Mouse (Mus musculus) left cerebral cortex, adult 8-10 months (tissue): ENCODE measurements around the gene B4galnt4. TPM values are rescaled to one million over a fixed set of nuclear protein-coding genes. Genes with fewer than 3 reads are reported as not detected.

Source experiments
- DNase-seq, 2 experiments: peaks; one replicate each; pipeline ENCODE4 v3.0.0; 2022; ENCODE audit warnings: low spot score in 2 of 2
- total RNA-seq, 4 experiments: library from RNA; stranded (reverse); gene quantifications; 2 replicates each; pipeline ENCODE4 v1.2.4; 2022

B4galnt4 gene
- total RNA-seq, 4 experiments from 2014 or later, result 64.5 to 81.0 (median 79.2) TPM

DNA sequence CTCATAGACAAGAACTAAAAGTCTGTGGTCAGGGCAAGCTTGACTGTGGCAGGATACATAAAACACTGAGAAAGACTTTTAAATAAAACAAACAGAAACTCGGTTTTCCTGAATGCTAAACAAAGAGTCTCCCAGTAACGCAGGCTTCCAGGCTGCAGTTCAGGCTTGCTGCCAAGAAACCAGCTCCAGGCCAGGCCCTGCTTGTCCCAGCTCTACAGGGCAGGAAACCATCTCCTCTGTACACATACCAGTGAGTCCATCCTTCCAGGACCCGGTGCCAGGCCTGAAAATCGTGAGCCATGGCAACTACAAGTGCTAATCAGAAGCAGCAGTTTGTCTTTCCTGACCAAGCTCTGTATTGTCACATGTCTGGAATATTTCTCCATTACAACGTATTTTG, 19.2 kb upstream of the B4galnt4 start:
- no peak for DNase-seq

DNA sequence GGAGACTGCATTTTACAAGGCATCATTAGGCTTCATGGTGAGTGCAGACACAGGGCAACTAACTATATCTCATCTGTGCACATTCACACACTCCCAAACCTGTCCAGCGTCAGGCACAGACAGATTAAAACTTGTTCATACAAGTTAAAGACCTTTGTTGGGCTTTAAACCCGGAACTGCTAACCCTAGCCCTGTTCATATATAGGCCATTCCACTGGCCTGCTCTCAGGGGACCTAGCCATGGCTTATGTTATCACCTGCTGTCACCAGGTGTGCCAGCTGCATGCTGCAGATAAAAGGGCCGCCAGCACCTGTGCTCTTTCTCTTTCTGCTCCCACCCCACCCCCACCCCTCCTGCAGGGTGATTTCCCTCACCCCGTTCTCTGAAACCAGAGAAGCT, 18.4 kb upstream of the B4galnt4 start:
- no peak for DNase-seq

DNA sequence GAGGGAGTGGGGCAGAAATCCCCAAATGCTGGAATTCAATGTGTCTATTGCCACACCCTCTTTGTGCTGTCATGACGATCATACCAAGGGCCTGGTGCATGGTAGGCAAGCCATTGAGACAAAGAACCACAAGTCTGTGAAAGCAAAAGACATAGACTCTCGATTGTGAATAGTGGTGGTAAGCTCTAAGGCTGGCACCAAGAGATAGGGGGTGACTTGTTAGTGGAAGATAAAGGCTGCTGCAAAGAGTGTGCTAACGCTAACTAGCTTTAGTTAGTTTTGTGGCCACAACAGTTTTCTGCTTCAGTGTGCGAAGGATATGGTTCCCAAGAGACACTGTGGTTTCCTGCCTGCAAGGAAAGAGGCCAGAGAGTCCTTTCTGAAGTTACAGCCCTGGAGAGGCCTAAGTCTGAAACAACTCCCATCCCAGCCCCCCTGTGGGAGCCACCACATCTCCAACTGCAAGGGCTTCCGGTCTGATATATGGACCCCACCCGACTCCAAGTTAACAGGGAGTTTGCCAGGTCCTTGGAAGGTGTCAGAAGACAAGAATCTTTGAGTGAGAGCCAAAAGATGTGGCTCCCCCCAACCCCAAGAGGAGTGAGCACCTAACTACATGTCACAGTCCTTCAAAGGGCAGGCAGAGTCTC, 13.8 kb upstream of the B4galnt4 start:
- no peak for DNase-seq

DNA sequence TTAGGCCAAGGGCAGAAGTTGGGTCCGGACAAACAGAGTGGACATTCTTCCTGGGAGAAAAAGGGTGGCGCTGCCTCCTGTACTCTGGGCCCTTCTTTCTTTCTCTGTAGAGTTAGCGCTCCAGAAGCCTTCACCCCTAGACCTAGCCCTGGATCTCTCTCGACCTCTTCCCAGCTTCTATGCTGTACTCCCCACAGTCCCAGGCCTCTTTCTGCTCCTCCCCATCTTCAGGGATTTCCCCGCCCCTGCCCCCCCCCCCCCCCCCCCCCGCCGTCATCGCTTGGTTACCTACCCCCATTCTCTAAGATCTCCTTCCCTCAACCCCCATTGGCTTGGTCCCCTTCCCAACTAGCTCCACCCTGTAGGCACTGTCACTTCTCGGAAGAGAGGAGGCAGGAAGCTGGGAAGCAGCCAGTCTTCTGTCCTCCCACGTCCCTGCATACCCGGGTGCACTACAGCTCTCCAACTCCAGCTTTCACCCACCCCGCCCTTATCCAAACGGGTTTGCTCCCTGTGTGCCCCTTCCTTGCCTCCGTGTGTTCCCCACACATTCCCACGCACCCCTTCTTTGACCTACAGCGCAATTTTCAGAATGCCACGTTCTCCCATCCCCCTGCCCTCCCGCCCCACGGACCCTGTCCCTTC, 13.2 kb upstream of the B4galnt4 start:
- peak in 1 of 2 experiments; percentile 80 for DNase-seq

DNA sequence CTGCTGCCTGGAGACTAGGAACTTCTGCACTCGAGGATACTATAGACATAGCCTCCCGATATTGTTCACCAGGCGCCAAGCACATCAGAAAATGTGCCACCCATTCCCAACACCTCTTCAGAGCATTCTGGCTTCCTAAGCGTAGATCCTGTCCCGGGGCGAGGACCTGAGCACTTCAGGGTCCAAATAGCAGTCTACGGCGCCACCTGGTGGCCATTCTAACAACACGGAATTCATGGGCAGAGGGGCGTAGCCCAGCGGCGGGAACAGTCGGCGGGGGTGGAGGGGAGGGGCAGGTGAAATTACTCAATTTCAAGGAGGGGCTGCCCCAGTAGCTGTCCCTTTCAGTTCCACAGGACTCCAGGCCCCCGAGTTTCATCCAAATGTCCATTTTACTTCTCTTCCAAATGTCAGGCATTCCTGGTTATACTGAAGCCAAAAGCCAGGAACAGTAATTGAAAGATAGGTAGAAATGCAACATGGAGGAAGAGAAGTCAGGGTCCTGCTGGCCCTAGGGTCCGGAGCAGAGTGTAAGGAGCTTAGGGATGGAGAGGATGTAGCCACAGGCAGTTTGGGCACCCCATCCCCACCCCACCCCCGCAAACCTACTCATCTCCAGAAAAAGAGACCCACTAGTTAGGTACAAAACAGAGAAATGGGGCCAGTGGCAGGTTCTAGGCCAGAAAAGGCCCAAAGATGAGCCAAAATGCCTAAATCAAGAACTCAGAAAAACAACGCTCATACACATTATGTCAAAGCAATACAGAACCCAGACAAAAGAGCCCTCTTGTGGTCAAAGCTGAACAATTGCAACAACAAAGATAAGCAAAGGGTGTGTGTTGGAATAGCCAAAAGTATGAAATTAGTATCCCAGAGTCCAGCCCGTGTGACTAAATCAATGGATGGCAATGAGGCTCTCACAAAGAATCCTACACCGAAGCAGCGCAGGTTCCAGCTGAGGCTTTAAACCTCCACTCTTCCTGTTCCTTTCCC, 12.4 kb upstream of the B4galnt4 start:
- peak; percentile 64 to 74 for DNase-seq

DNA sequence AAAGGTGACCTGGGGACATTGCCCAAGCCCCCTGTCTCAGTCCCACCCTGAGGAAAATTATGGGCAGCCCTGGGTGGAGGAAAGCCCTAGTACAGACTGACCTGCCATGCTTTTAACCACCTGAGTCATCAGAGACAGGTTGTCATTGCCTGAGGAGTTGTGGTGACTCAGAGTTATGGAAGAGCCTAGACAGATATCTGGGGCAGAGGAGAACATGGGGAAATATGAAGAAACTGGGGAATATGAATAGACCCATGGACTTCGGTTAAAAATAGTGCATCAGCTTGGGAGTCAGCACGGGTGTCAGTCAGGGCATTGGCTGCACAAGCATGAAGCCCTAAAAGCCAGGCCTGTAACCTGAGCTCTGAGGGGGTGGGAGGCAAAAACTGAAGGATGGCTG, 11.6 kb upstream of the B4galnt4 start:
- no peak for DNase-seq

DNA sequence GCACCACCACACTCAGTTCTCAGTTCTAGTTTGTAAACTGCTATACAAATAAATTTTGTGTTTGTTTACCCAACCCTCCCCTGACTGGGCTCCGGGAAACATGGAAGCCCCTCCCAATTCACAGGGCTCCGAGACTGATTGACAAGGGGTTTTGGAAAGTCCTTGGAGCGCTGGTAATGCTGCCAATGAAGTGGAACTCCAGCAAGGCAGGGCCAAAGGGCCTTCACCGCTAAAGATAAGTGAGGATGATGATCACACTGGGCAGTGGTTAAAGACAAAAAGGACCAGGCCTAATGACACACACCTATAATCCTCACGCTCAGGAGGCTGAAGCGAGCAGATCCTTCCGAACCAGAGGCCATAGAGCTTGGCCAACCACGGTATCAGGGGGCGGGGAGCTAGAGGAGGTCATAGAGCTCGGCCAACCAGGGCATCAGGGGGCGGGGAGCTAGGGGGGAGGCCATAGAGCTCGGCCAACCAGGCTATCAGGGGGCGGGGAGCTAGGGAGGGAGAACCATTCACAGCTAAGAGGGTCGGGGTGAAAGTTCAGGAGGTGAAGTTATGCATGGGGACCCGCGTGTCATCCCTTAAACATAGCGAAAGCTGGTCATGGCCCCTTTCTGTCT, 9.7 kb upstream of the B4galnt4 start:
- no peak for DNase-seq

DNA sequence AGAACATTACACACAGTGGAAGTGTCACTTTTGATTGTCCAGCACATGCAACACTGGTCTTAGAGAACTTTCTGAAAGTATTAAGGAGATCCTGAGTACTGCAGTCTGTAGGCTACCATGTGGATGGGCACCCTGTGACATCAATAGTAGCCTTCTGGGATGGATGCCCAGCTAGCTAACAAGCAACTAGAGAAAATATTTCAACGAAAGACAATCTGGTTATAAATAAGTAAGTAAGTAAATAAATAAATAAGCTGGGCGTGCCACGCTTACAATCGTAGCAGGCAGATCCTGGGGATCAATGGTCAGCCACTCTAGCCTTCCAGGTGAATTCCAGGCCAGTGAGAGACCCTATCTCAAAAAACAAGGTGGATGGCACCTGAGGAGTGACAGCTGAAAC, 8.9 kb upstream of the B4galnt4 start:
- no peak for DNase-seq

DNA sequence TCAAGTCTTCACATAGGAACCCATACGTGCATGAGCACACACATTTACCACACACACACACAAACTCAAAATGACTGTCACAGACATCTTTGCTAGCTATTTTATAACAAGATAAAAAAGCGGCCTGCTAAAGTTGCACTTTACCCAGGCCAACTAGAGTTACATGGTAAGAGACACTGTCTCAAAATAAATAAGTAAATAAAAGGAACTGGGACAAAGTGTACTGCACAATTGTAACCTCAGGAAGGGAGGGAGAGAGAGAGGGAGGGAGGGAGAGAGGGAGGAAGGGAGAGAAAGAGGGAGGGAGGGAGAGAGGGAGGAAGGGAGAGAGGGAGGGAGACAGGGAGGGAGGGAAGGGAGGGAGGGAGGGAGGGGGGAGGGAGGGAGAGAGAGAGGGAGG, 8.5 kb upstream of the B4galnt4 start:
- DNase-seq, result no peak

DNA sequence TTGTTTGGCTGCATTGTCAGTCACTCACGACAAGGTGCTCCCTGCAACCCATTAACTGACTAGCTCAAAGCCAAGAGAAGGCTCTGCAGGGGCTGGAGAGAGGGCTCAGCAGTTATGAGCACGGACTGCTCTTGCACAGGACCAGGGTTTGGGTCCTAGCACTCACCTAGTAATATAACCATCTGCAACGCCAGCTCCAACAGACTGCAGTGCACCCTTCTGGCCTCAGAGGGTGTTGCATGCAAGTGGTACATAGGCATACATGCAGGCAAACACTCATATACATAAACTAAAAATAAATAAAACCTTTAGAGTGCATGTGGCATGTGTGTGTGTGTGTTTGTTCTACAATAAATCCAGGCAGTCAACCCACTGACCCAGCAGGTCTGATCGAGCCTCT, 5.1 kb upstream of the B4galnt4 start:
- no peak for DNase-seq

DNA sequence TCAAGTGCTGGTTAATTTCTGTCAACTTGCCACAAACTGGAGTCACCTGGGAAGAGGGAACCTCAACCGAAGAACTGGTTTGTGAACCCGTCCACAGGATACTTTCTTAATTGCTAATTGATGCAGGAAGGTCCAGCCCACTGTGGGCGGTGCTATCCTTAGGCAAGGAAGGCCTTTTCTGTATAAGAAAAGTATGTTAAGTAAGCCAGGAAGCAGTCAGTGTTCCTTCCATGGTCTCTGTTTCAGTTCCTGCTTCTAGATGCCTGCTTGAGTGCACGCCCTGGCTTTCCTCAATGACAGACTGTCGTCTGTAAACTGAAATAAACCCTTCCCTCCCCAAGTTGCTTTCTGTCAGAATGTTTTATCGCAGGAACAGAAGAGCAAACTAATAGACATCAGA, 3.9 kb upstream of the B4galnt4 start:
- DNase-seq, result no peak

DNA sequence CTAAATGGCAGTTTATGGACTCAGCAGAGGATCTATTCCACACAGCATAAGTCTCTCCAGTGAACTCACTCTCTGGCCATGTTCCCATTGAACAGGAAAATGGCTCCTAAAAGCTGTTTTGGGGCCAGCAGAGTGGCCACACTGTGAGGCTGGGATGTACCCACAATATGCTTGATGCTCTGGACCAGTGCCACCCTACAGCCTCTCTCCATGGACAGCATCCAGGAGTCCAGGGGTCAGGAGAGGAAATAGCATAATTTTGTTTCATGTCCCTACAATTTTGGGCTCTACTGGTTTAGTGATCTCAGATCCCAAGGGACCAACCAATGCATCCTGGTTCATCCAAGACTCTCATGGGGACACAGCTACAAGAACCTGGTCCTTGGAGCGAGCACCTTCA, 3.4 kb upstream of the B4galnt4 start:
- DNase-seq, result no peak

DNA sequence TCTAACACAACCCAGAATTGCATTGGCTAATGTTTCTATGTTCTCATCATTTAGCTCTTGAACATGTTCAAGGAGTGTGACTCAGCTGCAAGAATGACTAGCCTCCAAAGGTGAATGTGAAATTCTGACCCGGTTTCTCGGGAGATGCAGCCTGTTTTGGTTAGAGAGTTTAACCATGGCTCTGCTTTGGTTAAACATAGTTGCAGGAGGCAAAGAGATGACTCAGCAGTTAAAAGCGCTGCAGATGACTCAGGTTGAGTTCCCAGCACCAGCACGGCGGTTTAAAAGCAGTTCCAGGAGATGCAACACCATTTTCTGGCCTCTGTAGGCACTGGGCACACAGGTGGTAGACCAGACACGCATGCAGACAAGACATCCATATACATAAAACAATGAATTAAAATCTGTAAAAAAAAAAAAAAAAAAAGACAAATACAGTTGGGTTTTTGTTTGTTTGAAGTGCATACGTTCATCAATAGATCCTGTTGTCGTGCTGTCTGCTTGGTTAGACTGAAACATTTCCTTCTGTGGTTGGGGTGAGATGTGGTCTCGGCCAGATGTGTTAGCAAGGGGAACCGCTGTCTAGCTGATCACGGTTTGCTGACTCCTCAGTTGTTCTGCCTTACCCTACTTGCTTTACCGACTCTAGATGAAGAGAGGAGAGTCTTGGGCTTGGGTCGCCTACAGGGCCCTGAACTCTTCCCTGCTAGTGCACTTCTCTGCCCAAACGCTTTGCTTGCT, 2.1 kb upstream of the B4galnt4 start:
- DNase-seq, result no peak

DNA sequence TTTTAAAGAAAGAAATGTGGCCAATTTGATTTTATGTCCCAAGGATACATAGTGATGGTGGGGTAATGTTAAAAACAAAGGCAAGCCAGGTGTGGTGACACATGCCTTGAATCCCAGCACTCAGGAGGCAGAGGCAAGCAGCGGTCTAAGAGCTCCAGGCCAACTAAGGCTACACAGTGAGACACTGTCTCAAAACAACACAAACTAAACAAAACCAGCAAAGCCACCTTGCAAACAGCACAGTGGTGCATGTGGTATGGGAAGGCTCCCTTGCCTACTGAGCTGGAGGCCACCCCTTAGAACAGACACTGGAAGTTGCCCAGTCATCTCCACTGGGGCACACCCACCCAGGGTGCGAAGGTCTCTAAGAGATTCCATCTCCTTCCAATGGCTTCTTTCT, 975 bp upstream of the B4galnt4 start:
- DNase-seq, result no peak

DNA sequence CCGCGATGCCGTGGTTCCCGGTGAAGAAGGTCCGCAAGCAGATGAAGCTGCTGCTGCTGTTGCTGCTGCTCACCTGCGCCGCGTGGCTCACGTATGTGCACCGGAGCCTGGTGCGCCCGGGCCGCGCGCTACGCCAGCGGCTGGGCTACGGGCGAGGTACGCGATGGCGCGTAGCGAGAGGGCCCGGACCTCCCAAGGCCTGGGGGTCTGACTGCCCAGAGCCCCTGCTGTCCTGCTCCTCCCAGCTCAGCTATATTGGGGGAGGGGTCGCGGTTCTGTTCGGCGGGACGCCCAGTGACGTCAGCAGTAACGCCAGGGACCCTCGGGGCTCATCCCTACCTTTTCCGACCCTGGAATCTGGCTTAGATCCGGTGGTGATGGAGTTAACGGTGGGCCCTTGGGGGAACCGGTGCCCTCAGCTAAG, 377 bp downstream of the B4galnt4 start:
- no peak for DNase-seq

DNA sequence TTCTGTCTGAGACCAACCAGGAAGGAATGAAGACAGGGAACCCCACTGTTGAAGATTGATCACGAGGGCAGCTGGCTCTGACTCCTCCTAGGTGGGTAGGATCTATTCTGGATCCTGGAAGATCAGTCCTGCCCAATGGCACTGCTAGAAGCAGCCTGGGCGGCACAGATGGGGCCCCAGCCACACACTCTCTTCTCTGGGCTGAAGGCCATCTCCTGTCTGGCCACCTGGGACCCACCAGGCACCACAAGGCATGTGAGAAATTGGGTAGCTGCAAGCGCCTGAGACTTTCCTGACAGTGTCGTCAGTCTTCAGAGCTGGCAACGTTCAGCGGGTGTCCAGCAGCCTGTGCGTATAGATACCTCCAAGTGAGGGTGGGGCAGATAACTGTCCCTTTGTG, 1.6 kb downstream of the B4galnt4 start:
- DNase-seq, result peak in 1 of 2 experiments; percentile 45

DNA sequence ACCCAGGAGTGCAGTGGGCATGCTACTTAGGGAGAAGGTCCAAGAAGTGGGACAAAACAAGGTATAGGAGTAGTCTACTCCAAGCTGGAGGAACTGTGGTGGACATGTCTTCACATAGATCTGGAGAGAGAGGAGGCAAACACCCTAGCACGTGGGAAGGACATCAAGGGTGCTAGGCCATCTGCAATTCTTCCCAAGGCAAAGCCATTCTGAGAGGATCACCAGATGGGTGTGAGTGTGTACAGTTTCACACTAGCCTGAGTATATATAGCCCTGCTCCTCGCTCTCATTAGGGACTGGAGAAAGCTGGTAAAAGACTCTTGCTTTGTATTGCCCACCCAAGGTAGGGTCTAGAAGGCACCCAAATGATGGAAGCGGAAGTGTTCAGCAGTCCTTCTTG, 2.4 kb downstream of the B4galnt4 start:
- no peak for DNase-seq

DNA sequence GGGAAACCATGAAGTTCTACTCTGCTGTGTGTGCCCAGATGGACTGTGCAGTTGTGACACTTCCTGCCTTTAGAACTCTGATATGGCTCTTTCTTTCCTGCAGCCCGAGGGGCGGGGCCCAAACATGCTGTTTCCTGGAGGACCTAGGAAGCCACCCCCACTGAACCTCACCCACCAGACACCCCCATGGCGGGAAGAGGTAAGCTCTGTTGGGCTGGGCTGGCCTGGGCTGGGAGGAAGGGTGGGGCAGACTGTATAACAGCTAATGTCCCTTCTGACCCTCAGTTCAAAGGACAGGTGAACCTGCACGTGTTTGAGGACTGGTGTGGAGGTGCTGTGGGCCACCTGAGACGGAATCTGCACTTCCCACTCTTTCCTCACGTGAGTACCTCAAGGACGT, 3.3 kb downstream of the B4galnt4 start:
- no peak for DNase-seq

DNA sequence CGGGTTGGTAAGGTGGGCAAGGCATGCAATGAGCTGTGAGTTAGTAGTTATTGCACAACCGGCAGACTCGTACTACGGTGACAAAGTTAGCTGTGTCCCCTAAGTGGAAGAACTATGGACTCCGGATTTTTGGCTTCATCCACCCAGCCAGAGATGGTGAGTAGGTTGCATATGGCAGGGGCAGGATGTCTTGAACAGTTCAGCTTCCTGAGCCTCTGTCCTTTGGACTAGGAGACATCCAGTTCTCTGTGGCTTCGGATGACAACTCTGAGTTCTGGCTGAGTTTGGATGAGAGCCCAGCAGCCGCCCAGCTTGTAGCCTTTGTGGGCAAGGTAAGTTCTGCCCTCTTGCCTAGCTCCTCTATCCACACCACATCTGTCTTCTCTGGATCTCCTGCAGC, 3.7 kb downstream of the B4galnt4 start:
- no peak for DNase-seq

DNA sequence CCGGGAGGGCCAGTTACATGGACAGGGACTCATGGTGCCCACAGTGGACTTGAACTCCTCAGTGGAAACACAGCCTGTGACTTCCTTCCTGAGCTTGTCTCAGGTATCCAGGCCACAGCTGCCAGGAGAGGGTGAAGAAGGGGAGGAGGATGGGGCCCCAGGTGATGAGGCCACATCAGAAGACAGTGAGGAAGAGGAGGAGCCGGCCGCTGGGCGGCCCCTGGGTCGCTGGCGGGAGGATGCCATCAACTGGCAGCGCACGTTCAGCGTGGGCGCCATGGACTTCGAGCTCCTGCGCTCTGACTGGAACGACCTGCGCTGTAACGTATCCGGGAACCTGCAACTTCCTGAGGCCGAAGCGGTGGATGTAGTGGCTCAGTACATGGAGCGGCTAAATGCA, 7.4 kb downstream of the B4galnt4 start:
- no peak for DNase-seq
